Mouse (Mus musculus): Measurements from ENCODE around the gene Grm4. TPM values are rescaled to one million over a fixed set of nuclear protein-coding genes. Genes with fewer than 3 reads are reported as not detected.

Grm4 gene
- total and polyA plus RNA-seq, 3 experiments: not detected

- Histone ChIP-seq H3K9me3 (replicated peaks; ENCODE audit: low read length) (peaks cover 8% of the 10 kb centered on the region), H3K36me3 (replicated peaks in 1 of 2; ENCODE audit: control insufficient read depth in 1 of 2, insufficient read depth in 1 of 2, low read length in 1 of 2) (no peaks in the 10 kb centered on the region), H3K27ac (ENCODE audit: insufficient read depth, low read depth) (no peak overlapping the region), H3K4me1 (ENCODE audit: control insufficient read depth in 1 of 2, insufficient read depth in 2 of 2) (peaks cover 15 to 43% of the 10 kb centered on the region in 2 experiments), H3K4me3 (replicated peaks in 1 of 3; ENCODE audit: low read depth in 2 of 3, low read length in 2 of 3, poor library complexity in 1 of 3) (no peak overlapping the region), H3K27me3 (replicated peaks) (peaks cover 24% of the 10 kb centered on the region), H3K9ac (ENCODE audit: insufficient read depth, low read depth) (no peak overlapping the region), H3K4me2 (ENCODE audit: insufficient read depth, low read depth, poor library complexity, severe bottlenecking) (no peak overlapping the region), H3K79me2 (replicated peaks; ENCODE audit: control insufficient read depth, extremely low read depth, insufficient read depth, poor library complexity, severe bottlenecking) (no peaks in the 10 kb centered on the region)
- no peak for DNase-seq (ENCODE audit: extremely low read depth)
- no peak for TF ChIP-seq JUND (conservative IDR thresholded peaks at IDR 0.05; ENCODE audit: low read depth, low read length)
- no peak for TF ChIP-seq ZNF384 (IDR thresholded peaks at IDR 0.05; ENCODE audit: low read depth, low read length)
- TF ChIP-seq BHLHE40 (IDR thresholded peaks at IDR 0.05; ENCODE audit: low read depth, low read length): no peak
- no peak for TF ChIP-seq MAZ (IDR thresholded peaks at IDR 0.05; ENCODE audit: low read depth, low read length)
- no peak for TF ChIP-seq ZC3H11A (IDR thresholded peaks at IDR 0.05; ENCODE audit: low read depth, low read length)
- TF ChIP-seq MXI1 (IDR thresholded peaks at IDR 0.05; ENCODE audit: low read depth, low read length): no peak
- TF ChIP-seq MAFK (IDR thresholded peaks at IDR 0.05; ENCODE audit: insufficient replicate concordance, low read length): no peak
- TF ChIP-seq JUN (IDR thresholded peaks at IDR 0.05; ENCODE audit: insufficient read depth, low read depth, low read length): no peak
- TF ChIP-seq RAD21 (IDR thresholded peaks at IDR 0.05; ENCODE audit: low read depth, low read length): peak; percentile 19
- peak; percentile 43 for TF ChIP-seq CHD2 (IDR thresholded peaks at IDR 0.05; ENCODE audit: low read length)
- TF ChIP-seq RCOR1 (conservative IDR thresholded peaks at IDR 0.05; ENCODE audit: low read depth, low read length): no peak
- no peak for TF ChIP-seq HCFC1 (IDR thresholded peaks at IDR 0.05; ENCODE audit: low read depth, low read length)
- peak in 1 of 2 experiments; percentile 52; a peak in 2 of 4 replicates for TF ChIP-seq CTCF (conservative IDR thresholded peaks at IDR 0.05 in 1 of 2, IDR thresholded peaks at IDR 0.05 in 1 of 2; ENCODE audit: low read depth in 2 of 2, low read length in 2 of 2)
- no peak for TF ChIP-seq ELF1 (IDR thresholded peaks at IDR 0.05; ENCODE audit: low read depth, low read length)
- 0 out of 2 replicates have a peak, but pooled peaks have one; percentile 24 for TF ChIP-seq IRF4 (IDR thresholded peaks at IDR 0.05; ENCODE audit: low read depth, low read length)
- TF ChIP-seq MAX (IDR thresholded peaks at IDR 0.05; ENCODE audit: low read length): no peak
- dilution Hi-C loops (cut with MboI; ENCODE audit: extremely low pct_ligation_motif_present, extremely low pct_unique_long_range_greater_than_20kb, low sequenced_read_pairs): no loop called here
- in situ Hi-C loops (cut with MboI; ENCODE audit: low pct_ligation_motif_present, low pct_unique_long_range_greater_than_20kb, low sequenced_read_pairs): no loop called here
These were observed 30.3 kb upstream of the Grm4 start for GRCm38 (mm10) chr17:27551393-27551940.

GRCm38 (mm10) chr17:27549234-27549633 is 28.0 kb upstream of the Grm4 start:
- dilution Hi-C loops (cut with MboI; ENCODE audit: extremely low pct_ligation_motif_present, extremely low pct_unique_long_range_greater_than_20kb, low sequenced_read_pairs): no loop called here
- Histone ChIP-seq H3K79me2 (replicated peaks; ENCODE audit: control insufficient read depth, extremely low read depth, insufficient read depth, poor library complexity, severe bottlenecking) (no peaks in the 10 kb centered on the region), H3K4me1 (ENCODE audit: control insufficient read depth in 1 of 2, insufficient read depth in 2 of 2) (peaks cover 15 to 45% of the 10 kb centered on the region in 2 experiments)

More at GRCm38 (mm10) chr17:27549234-27549633, 28.0 kb upstream of the Grm4 start:
- Histone ChIP-seq H3K9ac (ENCODE audit: insufficient read depth, low read depth) (no peak overlapping the region), H3K36me3 (replicated peaks in 1 of 2; ENCODE audit: control insufficient read depth in 1 of 2, insufficient read depth in 1 of 2, low read length in 1 of 2) (no peaks in the 10 kb centered on the region), H3K4me2 (ENCODE audit: insufficient read depth, low read depth, poor library complexity, severe bottlenecking) (no peak overlapping the region), H3K27me3 (replicated peaks) (peaks cover 26% of the 10 kb centered on the region), H3K4me3 (replicated peaks in 1 of 3; ENCODE audit: low read depth in 2 of 3, low read length in 2 of 3, poor library complexity in 1 of 3) (no peak overlapping the region), H3K9me3 (replicated peaks; ENCODE audit: low read length) (no peaks in the 10 kb centered on the region), H3K27ac (ENCODE audit: insufficient read depth, low read depth) (no peak overlapping the region)
- in situ Hi-C loops (cut with MboI; ENCODE audit: low pct_ligation_motif_present, low pct_unique_long_range_greater_than_20kb, low sequenced_read_pairs): loop anchor here (10.0 kb wide), 1 partner anchor 526 kb away; no protein-coding TSS in a partner anchor
- no peak for DNase-seq (ENCODE audit: extremely low read depth)
- TF ChIP-seq MAX (IDR thresholded peaks at IDR 0.05; ENCODE audit: low read length): no peak
- TF ChIP-seq JUND (conservative IDR thresholded peaks at IDR 0.05; ENCODE audit: low read depth, low read length): no peak
- TF ChIP-seq PAX5 (IDR thresholded peaks at IDR 0.05; ENCODE audit: low read length): no peak
- no peak for TF ChIP-seq ELF1 (IDR thresholded peaks at IDR 0.05; ENCODE audit: low read depth, low read length)
- TF ChIP-seq EP300 (IDR thresholded peaks at IDR 0.05; ENCODE audit: low read length): no peak
- no peak for TF ChIP-seq MYC (IDR thresholded peaks at IDR 0.05; ENCODE audit: low read depth, low read length)

Measured in CH12.LX (cell line).